Mouse (Mus musculus) lung, postnatal 36 days (tissue): ENCODE measurements around the gene Als2cr12.
A peak's percentile ranks its signal among the peaks of the same experiment; 100 is the strongest.
"Not testable (repeated sequence)": the region's sequence is repeated elsewhere in the genome, so short reads cannot be mapped to it uniquely, and the experiment has no call there.

ENCODE experiments used
- DNase-seq: peaks from one replicate; pipeline ENCODE4 v3.0.0; 2022; ENCODE audit warnings: mixed read lengths

The Als2cr12 gene

DNA sequence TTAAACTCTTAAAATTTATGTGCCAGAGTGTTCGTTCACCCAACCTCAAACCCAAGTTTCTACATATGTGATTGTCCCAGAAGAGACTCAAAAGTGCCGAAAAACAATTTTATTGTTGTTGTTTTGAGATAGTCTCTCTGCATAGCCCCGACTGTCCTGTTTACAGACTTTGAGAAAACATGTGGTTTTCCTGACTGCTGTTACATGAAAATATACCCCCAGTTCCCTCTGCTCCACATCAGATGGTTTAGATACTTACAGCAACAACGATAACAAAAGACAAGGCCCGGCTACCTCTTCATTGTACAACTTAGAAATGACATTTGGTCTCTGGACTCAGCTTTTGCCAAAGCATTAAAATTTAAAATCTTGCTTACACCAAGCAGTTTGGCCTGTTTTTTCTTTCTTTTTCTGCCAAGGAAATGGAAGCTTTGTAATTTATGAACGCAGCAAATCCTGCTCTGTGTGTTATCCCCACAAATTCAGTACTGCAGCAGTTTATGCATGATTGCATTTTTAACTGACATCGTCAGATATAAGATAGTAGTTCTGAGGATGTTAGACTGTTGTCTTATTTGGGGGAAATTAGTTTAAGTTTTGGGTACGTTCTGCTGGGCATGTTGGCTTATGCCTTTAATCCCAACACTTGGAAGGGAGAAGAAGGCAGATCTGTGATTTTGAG lies 21.9 kb upstream of the Als2cr12 start:
- no peak for DNase-seq

DNA sequence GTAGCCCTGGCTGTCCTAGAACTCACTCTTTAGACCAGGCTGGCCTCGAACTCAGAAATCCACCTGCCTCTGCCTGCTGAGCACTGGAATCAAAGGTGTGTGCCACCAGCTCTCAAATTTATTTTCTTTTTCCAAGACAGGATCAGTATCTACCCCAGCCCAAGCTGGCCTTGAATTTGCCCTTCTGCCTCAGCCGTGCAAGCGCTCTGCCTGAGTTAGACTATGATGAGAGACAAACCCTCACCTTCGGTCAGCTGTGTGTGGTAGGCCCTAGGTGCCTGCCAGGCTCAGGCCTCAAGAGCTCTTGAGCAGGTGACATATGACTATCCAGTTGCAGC lies 21.1 kb upstream of the Als2cr12 start:
- no peak for DNase-seq

DNA sequence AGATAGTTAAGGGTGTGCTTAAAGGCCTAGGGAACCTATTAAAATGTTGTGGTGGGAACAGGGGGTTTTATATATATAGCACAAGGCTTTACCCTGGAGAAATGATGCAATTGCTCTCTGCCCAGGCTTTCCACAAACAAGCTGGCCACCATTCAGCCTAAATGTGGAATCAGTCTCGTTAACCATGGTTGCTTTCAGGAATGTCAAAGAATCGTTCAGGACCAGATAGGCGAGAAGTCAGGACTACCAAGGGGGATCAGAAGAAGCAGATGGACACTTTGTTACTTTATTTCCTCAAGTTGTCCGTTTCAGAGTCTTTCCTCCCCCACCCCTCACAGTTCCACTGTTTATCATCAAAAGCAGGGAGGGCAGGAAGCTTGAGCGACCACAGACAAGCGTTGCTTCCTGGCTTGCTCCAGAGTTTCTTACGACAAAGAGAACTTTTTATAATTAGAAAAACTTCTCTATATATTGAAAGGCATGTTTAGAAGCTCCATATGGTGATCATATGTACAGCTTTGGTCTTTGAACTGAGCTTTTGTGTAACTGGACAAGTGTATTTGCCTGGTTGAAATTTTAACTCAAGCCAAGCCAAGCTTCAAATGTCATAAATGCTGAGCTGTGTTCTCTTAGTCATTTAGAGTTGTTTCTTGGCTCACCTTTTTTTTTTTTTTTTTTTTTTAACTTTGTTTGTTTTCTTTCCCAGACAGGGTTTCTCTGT lies 20.5 kb upstream of the Als2cr12 start:
- DNase-seq: peak; percentile 41

DNA sequence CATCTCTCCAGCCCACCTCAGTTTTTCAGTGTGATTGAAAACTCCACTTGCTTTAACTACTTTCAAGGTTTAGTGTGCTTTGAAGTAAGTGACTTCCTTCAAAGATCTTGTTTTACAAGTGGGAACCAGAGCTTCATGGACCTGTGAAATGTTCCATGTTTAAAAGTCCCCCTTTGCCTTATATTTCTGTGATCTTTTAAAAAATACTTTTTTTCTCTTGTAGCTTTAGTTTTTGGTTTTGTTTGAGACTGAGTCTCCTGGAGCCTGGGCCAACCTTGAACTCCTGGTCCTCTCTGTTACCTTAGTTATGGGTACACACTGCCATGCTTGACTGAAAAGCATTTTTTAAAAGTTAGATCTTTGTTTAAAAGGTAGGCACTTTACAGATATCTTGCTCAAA lies 19.7 kb upstream of the Als2cr12 start:
- DNase-seq: no peak

DNA sequence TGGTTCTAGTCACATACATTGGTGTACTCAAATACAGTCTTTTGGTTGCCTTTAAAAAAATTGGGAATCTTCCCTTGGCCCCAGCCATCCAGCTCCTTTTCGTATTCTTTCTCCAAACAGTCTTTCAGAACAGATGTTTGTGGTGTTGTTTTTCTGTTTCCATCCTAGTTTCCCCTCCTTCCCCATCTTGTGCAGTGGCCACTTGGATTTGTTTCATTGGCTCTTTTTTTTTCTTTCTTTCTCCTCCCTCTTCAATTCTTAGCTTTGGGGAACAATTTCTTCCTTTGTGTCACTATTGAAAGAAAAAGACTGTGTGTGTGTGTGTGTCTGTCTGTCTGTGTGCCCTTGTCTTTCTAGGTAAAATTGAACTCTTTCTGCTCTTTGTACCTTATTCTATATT lies 18.6 kb upstream of the Als2cr12 start:
- DNase-seq: no peak

DNA sequence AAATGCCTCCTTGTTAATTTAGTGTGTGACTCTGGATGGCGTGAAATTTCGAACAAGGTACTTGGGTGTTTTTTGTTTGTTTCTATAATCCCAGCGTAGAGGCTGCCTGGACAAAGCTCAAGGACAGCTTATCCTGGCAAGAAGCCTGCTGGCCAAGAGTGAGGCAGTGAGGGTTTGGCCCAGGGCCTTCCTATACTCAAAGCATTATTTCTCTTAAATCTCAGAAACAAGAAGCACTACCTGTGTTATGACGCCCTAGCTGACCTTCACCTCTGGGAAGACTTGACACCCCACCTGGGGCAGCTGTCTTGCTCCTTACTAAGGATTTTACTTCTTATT lies 18.1 kb upstream of the Als2cr12 start:
- peak; percentile 82 for DNase-seq

DNA sequence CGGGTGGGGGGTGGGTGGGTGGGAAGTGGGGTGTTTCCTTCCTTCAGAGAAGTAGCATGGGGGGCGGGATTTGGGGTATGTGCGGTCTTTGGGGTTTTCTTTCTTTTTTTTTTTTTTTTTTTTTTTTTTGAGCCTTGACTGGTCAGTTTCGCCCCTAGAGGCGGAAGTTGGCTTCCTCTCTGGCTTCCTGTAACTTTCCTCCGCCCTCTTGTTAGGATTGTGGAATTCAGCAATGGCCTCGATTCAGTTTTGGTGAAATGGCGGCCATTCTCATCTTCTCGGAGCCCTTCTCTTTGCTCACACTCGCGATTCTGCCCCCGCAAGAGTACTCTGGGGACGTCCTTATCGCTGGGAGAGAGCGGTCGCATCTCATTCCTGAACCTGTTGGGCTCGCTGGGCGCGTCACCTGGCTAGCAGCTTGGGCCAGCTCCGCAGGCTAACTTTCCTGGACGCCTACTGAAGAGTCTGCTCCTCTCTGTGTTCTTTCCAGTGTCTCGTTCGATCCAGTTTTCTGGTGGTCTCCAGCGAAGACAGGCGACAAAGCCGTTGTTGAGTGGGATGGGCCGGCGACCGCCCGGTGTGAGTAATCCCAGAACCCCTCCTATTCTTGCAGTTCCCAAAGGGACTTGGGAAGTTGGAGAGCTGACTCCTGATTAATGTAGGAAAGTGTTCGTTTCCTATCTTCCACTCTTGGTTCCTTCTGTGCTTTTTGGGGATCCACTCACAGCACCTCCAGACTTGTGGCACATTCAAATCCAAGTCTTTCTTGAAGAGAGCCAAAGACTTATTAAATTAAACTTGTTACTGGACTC lies 17.5 kb upstream of the Als2cr12 start:
- DNase-seq: peak; percentile 90

DNA sequence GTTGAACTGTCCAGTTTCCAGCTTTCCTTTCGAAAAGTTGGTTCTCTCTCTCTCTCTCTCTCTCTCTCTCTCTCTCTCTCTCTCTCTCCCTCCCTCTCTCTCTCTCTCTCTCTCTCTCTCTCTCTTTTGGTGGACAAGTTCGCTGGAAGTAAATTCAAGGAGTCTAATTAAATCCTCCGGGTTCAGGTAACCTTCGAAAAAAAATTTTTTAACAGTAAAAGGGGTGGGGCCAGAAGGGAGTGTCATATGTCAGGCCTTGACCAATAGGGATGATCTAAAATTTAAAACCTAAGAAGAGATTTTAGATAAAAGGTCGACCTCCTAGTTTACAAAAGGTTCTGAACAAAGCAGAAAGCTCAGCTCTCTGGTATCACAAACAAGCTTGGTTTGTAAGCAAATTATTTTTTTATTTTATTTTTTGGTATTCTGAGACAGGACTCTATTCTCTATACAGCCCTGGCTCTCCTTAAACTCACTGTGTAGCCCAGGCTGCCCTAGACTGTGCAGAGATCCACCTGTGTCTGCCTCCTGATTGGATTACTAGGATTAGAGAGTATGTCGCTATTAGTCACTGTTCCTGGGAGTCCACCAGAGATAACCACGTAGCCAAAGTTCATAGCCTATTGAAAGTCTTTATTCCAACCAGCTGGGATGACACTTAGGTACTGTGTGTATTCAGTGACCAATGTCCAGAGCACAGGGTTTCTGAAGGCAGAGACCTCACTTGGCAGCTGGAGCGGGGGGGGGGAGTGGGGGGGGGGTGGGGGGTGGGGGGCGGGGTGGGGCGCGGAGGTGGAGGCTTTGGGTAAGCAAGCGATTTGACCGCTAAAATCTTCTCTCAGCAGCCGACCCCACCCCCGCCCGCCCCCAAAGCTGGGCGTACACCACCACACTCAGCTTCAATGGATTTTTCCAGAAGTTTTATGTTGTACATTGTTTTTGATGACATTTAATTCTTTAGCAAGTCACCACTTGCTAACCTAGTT lies 16.6 kb upstream of the Als2cr12 start:
- peak; percentile 88 for DNase-seq

DNA sequence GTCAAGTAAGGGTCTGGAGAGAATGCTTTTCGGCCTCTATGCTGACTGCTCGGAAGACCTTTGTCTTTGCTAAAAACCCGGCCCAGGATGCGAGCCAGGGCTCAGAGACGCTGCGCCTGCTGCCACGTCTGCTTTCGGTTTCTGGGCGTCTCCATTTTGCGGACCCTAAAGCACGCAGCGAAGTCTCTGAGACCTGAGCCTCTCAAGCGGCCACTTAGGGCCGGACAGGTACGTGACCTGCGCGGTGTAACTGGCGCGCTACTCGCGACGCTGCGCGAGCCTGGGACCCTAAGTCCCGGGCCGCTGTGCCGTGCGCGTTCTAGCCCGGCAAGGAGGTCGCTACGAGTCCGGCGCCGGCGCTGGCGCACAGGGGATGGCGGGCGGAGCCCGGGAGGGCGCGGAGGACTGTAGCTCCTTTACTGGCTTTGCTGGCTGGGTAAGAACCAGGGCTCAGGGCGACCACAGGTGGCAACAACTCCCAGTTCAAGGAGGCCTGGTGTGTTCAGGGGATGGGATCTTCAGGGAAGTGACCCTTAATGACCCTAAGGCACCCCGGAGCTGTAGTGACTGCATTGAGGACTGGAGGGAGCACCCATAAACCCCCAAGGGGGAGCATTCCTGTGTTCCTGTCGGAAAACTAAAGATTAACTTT lies 15.7 kb upstream of the Als2cr12 start, which contains the start of gene Cflar:
TSS of gene Cflar (plus strand) at position 144 of the 652 bp plus-strand sequence.
- DNase-seq: peak; percentile 90

DNA sequence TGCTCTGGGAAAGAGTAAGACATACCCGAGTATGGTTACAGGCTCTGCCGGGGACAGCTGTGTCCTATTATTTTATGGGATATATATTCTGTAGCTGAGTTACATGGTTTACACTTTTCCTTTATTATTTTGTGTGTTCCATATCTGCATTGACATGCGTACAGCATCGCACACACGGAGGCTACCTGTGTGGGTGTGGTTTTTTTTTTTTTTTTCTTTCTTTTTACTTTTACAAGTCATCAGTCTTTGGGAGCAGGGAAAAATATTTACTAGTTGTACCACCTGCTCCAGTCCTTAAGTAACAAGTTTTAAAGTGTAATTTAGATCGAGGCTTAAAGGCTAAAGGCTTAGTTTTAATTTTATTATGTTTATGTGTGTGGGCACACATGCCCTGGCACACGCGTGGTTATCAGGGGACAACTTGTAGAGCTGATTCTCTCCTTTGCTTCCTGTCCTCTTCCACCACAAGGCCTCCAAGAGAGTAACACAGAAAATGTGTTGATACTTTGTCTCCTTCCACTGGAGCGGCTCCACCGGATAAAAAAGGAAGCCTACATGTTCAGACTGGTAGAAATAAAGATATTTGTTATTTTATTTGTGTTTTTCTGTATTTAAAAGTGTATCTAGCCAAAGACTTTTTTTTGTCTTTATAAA lies 15.0 kb upstream of the Als2cr12 start:
- DNase-seq: no peak

DNA sequence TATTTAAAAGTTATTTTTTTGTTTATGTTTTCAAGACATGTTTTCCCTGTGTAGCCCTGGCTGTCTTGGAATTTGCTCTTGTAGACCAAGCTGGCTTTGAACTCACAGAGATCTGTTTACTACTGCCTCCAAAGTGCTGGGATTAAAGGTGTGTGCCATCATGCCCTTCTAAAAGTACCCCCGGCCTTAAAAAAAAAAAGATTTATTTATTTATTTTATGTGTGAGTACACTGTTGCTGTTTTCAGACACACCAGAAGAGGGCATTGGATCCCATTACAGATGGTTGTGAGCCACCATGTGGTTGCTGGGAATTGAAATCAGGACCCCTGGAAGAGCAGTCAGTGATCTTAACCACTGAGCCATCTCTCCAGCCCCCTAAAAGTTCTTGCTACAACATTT lies 14.3 kb upstream of the Als2cr12 start:
- not testable (repeated sequence) for DNase-seq

DNA sequence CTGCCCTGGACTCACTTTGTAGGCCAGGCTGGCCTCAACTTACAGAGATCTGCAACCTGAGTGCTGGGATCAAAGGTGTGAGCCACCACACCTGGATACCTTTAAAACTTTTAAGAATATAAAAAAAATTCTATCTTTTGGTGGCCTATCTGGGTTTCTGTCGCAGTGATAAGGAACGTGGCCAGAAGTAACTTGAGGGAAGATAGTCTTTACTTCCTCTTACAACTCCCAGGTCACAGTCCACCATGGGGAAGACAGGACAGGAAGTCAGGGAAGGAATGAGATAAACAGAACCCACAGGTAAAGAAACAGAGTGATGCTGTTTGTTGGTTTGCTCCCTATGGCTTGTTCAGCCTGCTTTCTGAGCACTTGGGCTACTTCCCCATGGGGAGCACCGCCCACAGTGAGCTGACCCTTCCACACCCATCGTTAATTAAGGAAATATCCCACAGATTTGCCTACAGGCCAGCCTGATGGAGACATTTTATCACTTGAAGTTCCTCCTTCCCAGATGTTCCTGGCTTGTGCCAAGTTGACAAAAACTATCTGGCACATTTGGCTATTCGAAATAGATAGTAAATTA lies 4.9 kb upstream of the Als2cr12 start:
- DNase-seq: not testable (repeated sequence)

DNA sequence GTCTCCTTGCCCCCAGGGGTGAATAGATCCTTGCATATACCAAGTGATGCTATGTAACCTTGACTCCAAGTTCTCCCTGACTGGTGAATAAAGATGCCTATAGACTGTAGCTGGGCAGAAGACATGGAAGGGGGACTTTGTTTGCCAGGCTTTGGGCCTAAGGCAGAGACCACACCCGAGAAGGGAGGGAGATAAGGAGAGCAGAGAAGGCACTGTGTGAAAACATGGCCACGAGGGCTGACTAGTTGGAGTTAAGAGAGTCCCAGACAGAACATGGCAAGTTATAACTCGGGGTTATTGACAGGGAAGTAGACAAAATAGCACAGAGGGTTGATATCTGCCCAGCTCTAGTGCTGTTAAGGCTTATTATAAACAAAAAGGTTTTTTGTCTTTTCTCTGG lies 4.2 kb upstream of the Als2cr12 start:
- DNase-seq: no peak

DNA sequence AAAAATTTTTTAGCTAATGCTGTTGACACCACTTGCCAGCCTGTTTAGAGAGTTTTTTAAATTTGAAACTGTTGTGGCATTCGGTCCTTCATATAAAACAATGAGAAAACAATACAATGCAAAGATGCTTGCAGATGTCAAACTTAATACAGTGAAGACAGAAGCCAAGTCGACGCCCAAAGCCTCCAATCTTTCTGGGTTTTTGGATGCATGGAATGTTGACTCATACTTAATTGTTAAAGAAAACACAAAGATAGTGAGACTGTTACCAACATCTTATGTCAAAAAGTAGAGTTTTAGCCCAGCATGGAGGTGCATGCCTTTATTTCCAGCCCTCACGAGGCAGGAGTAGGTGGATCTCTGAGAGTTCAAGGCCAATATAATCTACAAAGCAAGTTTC lies 3.0 kb upstream of the Als2cr12 start:
- no peak for DNase-seq

DNA sequence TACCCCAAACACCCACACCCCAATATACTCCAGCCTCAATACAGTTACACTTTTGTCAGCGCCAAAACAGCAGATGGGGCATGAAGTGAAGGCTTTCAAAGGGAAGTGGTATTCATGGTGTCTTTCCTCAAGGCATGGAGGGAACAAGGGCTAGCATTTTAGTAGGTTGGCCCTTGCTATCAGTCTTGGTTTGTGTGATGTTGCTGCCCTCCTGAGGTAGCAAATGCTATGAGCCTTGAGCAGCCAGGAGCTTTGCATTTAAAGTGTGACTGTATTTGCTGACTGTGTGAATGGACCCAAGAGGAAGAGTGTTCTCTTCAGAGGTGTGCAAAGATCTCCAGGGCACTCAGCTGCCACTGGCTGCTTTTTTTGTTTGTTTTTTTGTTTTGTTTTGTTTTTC lies 1.8 kb upstream of the Als2cr12 start:
- peak; percentile 51 for DNase-seq

DNA sequence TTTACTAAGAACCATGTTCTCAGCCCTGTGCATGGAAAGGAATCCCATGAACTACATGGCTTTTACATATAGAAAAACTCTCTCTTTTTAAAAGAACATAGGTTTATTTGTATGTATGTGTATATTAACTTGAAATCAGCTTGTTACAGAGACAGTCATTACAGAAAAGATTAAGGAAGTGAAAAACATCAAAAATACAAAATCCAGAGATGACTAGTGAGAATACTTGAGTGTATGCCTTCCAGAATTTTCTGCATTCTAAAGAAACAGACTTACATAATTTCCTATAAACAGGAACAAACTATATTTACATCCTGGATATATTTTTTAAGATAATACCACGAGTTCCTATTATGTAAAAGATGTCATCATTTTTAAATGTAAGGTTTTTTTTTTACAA lies 2.1 kb downstream of the Als2cr12 start:
- no peak for DNase-seq

DNA sequence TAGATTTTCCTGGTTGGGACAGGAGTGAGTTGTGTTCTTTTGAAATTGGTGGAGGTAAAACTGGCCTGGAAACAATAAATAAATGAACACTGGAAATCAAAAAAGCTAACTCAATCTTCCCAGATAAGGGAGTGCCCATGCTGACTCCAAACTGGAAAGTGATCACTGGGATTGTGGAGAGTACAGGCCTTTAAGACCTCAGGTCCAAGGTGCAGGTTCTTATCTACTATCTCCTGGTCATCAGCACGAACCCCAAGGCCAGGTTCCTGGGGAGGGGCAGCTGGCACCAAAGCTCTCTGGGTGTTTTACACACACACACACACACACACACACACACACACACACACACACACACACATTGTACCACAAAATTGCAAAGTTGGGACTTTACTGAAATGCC lies 4.1 kb downstream of the Als2cr12 start:
- not testable (repeated sequence) for DNase-seq

DNA sequence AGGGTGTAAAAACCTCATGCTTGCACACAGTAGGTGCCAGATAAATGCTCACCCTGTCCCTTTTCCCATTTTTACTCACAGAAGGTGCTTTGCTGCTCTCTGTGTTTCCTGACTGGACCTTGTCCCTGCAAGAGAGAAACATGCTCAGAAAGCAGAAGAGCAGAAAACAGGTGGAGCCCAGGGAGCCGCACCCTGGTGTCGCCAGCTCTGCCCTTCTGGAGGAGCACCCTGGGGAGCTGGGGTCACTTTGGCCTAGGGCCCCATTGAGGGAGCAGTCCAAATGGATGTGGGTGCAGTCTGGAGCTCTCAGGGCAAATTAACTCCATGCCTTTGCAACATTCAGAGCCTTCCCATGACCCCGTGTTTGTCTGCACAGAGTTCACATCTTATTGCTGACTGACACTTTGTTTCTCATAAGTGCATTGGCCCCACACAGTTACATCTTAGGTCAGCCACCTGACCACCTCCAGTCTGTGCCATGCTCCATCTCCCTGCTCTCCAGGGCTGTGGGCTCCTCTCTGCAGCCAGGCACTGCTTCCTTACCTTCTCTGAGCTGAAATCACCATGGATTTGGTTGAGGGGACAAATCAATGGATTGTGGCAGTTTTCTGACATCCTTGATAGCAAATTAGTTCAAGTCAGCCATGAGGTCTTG lies 4.8 kb downstream of the Als2cr12 start:
- not testable (repeated sequence) for DNase-seq

DNA sequence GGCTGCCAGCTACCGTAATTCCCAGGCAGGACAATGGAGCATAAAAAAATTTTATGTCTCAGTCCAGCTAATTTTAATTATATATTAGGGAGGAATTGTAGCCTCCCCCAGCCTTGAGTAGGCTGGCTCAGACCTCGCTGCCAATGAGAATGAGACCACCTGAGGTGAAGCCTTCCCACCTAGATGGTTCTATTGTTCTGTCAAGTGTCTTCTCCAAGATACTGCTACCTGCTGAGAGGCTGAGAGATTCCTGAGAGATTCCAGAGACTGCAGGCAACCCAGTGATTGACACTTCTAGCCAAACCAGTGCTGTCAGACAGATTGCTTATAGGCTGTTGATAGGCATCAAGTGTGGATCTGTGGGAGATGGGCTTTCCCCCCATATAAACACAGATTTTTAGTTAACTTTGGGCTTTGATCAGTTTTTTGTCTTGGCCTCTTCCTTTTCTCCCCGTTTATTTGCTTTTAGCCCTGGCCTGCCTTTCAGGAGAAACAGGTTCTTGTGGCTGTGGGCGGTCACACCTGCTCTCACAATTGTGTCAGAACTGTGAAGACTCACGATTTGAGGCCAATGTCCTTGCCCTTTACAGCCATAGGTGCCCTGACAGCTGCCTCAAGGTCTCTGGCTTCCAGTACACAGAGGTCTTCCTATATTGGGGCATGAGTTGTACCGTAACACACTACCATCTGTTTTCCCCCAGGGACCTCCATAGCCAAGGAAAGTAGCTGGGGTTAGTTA lies 5.6 kb downstream of the Als2cr12 start:
- DNase-seq: peak; percentile 15

DNA sequence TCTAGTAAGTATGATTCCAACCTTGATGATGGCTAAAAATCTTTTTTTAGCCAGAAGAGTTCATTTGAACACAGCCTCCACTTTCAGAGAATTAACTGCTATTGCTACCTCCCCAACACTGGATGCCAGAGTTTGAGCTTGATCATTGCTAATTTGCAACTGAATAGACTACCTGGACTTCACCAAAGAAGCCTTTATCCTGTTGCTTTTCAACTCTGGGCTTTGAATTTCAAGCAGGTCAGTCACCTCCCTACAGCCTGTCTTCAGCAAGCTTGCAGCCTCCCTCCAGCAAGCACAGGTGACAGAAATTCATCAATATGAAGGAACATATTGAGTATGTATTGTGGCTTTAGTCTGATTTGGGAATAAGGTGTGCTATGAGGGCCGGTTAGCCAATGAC lies 6.4 kb downstream of the Als2cr12 start:
- DNase-seq: no peak
